Mouse (Mus musculus) urinary bladder, postnatal 25 days (tissue): ENCODE results near the gene Tjp3.
A peak's percentile ranks its signal among the peaks of the same experiment; 100 is the strongest.

Source experiments
- DNase-seq: peaks from one replicate; pipeline ENCODE4 v3.0.0; 2022; ENCODE audit warnings: low spot score

Gene Tjp3

DNA sequence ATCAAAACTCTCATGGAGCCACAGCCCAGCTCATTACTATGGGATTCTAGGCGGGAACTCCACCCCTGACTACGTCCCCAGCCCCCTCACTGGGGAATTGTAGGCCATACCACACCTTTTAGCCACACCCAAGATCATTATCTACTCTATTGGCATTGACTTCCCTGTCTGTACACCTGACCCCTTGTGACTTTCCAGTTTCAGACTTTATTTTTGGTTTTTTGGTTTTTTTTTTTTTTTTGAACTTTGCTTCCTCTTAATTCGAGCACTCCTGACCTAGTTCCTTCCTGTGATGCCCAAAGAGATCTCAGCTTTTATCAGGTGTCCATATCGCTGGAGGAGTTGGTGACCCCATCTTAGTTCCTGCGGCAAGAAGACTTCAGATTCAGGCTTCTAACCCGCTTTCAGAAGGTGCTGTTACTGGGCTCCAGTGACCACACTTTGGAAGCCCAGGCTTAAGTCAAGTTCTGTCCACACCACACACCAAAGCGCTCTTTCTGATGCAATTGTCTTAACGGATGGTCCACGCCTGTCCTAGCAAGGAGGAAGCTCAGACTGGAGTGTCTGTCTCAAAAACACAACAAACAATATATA, at the start of gene Tjp3:
Gene Tjp3, minus strand, starts transcription at position 71 of the 594 bp plus-strand sequence.
- DNase-seq = no peak

DNA sequence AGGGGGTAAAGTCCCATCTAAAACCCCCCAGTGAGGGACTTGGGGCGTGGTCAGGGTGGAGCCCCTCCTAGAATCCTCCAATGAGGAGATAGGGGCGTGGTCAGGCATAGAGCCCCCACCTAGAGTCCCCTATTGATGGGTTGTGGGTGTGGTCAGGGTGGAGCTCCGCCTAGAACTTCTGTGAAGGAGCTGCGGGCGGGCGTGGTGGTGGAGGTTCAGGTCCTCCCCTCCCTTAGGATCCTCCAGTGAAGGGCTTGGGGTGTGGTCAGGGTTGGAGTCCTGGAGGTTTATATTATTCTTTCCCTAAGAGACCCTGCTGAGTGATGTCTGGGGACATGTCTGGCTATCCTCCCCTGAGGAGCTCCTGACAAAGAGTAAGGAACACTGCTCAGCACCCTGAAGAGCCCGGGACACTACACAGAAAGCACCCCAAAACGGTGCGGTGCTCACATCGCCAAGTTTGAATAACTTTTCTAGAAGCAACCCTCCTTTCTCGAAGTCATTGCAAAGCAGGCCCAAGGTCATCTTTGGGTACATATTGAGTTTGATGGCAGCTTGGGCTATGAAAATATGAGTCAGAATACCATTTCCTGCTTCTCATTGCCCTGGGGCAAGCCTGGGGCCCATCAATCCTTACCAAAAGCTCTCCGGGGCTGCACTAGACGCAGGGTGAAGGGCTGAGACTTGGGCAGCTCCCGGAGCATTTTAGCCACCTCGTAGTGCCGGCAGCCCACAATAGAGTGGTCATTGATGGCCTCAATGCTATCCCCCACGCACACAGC, 49.4 kb upstream of the Tjp3 start:
- no peak for DNase-seq

DNA sequence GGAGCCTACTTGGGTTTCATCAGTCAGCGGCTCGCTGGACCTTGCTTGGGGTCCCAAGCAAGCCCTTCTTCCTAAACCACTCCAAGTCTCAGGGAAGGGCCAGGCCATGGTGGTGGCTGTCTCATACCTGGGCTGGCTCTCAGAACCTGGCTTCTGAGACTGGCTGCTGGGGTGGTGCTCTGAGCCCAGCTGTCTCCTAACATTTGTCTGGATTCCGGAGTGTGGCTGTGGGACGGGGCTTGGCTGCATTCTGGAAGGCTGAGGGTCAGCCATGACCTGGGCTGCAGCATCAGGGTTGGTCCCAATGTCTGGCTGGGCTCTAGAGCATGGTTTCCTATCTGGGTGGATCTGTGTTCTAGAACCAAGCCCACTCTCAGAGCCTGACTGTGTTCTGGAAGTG, 45.2 kb upstream of the Tjp3 start:
- DNase-seq = no peak

DNA sequence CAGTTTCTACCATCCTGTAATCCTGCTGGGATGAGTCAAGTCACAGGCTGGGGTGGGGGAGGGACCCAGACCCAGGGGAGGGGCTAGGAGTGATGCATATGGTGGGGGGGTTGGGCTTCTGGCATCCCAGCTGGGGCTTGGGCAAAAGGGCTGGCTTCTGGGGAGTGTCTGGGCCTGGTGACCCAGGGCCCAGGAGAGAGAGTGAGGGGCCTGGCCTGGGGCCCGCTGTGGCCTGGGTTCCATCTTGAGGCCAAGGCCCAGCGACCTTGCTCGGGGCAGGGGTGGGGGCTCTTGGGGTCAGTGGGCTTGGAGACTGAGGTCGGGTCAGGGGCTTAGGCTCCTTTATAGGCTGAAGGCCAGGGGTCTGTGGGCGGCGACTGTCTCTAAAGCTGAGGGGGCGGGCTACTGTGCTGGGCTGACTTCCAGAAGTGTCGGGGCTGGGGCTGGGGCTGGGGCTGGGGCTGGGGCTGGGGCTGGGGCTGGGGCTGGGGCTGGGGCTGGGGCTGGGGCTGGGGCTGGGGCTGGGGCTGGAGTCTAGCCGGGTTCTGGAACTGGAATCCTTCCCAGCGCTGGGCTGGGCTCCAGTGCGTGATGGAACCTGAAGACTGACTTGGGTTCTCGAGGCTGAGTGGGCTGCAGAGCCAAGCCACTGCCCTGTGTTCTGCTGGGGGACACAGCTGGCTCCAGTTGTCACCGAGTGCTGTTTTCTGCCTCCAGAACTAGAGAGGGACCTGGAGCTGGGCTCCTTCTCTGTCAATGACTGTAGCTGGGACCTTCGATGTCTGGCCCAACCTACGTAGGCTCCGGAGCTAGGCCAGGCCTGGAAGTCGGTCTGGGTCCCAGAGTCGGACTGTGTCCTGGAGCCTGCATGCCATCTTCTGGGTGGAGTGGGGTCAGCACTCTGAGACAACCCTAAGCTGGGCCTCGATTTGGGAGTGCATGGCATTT, 44.3 kb upstream of the Tjp3 start:
- DNase-seq = no peak

DNA sequence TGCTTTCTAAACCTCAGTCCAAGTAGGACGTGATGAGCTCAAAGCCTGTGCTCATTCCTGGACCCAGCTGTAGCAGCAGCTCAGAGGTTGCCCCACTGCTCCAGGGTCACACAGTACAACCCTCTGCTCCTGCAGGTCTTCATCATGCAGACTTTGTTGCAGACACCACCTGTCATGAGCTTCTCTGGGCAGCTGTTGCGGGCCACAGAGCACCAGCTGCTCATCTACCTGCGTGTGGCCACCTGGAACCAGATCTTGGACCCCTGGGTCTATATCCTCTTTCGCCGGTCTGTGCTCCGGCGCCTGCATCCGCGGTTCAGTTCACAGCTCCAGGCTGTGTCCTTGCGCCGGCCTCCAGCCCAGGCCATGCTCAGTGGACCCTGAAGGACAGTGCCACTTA, 42.9 kb upstream of the Tjp3 start:
- no peak for DNase-seq

DNA sequence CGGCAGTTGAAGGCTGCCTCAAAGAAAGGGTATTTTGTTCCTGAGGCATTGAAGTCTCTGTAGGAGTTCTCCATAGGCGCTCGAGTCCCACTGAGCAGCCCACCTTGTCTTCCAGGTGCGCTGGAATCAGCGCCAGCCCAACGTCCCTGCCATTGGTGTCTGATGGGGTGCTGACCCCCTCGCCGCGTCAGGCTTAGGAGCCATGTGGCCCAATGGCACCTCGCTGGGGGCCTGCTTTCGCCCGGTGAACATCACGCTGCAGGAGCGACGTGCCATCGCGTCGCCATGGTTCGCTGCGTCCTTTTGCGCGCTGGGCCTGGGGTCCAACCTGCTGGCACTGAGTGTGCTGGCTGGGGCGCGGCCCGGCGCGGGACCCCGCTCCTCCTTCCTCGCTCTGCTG, 40.9 kb upstream of the Tjp3 start:
- DNase-seq = no peak

DNA sequence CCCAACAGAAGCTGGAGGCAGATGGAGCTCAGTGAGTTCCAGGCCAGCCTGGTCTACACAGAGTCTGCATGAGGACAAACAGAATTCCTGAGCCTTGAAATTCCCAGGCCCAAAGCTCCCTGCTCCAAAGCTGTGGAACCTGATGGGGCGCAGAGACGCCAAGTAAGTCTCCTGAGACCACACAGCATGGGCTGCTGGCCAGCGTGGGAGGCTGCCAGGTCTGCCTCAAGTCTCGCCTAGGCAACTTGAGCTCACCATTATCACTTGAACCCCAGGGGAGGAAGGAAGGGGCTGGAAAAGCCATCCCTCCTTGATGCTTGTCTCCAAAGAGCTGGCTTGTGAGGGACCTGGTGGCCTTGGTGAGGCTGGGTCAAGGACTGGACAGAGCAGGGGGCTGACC, 38.6 kb upstream of the Tjp3 start:
- DNase-seq = no peak

DNA sequence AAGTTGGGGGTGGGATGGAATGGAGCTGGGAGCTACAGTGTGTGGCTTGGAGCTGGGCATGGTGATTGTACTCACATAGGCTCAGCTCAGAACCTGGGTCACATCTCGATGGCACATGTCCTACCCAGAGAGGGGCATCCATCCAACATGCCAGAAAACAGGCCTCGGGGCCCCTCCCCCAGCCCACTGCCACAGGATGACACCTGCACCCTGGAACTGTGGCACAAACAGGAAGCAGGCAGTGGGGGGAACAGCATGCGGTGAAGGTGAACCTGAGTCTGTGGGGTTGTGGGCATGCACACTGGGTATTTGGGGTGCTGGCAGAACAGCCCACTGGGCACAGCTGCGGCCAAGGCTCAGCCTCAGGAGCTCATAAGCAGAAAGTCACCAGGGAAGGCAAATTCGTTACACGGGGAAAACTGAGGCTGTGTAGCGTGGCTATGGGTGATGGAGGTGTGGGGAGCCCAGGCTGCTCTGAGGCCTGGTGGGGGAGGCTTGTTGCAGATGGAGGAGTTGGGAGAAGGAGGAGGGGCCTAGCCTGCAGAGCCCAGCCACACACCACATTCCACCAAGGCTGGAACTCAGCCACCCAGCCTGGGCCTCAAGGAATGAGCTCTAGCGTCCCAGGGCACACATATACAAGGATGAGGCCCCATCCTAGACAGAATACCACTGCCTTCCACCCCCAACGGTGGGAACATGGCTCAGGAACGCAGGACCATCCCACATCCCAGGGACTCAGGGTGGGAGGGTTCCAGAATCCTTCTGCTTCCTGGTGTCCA, 38.0 kb upstream of the Tjp3 start:
- DNase-seq = no peak

DNA sequence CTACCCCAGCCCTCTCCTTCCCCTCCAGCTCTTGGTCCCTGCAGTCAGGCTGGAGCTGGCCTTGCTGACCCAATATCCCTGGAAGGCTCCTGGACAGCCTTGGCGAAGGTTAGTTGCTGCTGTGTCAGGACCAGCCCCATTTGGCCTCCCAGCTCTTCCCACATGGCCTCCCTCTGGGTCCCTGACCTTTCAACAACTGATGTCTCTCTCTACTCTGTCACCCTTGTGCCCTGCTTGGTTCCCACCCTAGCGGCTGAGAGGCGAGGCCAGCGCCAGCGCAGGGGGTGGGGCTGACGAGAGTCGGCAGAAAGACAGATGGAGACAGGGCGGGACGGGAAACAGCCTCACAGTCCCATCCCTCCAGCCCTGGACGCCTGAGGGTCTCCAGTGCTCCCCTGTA, 37.0 kb upstream of the Tjp3 start, which contains the start of gene Tbxa2r:
Gene Tbxa2r, plus strand, starts transcription at position 346 of the 400 bp plus-strand sequence.
- no peak for DNase-seq

DNA sequence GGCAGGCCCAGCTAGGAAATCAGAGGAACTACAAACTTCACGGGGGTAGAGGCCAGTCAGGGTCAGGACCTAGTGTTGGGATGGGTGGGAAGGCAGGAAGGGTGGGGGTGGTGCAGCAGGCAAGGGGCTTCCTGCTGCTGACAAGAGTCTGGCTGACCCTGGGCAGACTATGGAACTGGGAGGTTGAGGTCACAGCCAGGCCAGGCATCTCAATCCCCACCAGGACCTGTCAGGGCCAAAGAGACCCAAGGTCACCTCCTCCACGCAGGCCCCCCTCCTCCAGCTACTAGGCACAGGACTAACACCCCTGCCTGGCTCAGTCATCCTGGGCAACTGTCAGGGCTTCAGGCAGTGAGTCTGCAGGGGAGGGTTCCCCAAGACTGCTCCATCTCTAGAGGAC, 36.6 kb upstream of the Tjp3 start:
- no peak for DNase-seq

DNA sequence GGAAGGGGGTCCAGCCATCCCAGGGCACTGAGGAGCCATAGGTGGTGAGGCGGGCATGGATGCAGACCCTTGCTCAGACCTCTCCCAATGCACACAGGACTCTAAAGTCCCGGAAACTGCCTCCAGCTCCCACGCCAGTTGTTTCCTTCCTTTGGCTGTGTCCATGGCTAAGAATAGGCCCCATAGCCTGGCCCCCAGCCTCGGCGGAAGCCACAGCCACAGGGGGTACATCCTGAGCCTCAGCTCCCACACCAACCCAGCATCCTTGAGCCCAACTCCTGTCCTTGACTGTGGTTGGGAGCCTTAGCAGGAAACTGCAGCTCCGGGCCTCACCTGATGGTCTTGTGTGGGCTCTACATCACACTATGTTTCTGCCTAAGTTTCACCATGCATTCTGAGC, 35.5 kb upstream of the Tjp3 start:
- no peak for DNase-seq

DNA sequence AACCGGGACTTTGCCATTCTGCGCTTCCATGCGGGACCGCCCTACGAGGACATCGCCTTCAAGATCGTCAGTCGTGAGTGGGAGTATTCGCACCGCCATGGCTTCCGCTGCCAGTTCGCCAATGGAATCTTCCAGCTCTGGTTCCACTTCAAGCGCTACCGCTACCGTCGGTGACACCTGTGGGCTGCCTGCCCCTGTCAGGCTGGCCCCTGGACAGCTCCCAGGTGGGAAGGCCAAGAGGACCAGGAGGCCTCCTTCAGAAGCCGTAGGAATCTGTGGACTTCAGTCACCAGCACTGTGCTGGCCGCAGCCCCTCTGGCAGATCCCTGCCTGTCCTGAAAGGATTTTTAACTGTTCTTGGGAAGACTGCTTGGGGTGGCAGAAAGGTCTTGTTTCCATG, 34.4 kb upstream of the Tjp3 start:
- no peak for DNase-seq

DNA sequence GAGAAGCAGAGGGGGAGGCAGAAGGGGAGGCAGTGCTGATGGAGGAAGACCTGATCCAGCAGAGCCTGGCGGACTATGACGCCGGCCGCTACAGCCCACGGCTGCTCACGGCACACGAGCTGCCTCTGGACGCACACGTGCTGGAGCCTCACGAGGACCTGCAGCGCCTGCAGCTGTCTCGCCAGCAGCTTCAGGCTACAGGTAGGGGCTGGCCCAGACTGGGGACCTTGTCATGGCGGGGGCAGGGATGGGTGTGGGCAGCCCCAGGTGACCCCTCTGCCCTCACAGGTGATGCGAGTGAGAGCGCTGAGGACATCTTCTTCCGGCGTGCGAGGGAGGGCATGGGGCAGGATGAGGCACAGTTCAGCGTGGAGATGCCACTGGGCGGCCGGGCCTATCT, 33.8 kb upstream of the Tjp3 start:
- no peak for DNase-seq

DNA sequence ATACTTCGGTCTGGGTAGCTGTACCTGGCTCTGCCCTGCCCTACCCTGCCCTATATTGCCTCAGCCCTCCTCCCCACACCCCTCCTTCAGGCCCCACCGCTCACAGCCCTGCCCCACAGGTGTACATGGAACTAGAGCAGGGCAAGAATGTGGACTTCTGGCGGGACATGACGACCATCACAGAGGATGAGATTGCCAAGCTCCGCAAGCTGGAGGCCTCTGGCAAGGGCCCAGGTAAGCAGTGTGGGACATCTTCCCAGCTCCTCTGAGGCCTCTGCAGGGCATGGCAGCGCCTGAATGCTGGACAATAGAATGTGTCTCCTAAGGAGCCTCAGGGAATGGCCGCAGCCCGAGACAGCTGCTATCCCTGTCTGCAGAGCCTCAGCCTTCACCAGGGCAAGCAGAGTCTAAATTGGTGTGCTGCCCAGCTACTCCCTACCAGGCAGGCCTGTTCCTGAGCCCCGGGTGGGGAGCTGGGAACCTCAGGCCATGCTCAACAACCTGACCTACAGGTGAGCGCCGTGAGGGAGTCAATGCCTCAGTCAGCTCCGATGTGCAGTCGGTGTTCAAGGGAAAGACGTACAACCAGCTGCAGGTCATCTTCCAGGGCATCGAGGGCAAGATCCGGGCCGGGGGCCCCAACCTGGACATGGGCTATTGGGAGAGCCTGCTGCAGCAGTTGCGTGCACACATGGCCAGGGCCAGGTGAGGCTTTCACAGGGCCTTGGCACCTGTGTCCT, 32.6 kb upstream of the Tjp3 start:
- DNase-seq = no peak

DNA sequence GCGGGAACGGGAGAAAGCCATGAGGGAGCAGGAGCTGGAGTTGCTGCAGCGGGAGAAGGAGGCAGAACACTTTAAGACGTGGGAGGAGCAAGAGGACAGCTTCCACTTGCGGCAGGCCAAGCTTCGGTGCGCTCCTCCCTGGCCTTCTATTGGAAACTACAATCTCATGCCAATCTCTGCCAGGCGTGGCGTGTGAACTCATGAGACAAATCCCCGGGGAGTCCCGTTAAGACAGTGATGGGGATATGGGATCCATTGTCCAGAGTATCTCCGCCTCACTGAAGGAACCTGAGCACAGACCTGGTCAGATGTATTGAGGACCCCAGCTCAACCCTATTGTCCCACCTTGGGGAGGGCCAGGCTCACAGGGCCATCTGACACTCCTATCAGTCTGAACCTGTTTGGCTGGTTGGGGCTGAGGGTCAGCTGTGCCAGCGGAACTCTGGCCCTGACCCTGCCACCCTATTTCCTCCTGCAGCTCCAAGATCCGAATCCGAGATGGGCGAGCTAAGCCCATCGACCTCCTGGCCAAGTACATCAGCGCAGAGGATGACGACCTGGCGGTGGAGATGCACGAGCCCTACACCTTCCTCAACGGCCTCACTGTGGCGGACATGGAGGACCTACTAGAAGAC, 31.9 kb upstream of the Tjp3 start:
- DNase-seq = no peak

DNA sequence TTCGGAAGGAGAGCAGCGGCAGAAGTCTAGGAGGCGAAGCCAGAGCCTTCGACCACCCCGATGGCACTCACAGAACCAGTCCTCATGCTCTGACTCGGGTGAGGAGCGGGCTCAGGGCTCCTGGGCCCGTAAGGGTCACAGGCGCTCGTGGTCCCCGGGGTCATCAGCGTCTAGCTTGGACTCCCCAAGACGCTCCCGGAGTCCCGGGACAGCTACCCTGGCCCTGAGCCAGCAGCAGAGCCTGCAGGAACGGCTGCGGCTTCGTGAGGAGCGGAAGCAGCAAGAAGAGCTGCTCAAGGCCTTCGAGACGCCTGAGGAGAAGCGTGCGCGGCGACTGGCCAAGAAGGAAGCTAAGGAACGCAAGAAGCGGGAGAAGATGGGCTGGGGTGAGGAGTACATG, 31.1 kb upstream of the Tjp3 start:
- DNase-seq = no peak

DNA sequence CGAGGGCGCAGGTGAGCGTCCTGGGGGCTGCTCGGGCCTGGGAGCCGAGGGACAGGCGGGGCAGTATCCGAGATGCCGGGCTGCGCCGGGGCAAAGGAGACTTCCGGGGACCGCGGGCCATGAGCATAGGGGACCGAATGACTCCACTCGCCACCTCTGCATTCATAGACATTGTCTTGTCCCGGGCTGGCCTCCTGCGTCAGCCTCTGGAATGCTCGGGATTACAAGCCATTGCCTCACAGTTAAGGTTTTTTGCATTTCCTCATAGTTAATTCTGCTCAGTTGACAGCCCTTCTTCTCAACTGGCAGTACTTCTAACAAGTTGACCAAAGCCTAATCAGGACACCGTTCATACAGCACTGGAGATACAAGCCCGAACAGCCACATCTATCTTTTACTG, 30.1 kb upstream of the Tjp3 start:
- DNase-seq = no peak

DNA sequence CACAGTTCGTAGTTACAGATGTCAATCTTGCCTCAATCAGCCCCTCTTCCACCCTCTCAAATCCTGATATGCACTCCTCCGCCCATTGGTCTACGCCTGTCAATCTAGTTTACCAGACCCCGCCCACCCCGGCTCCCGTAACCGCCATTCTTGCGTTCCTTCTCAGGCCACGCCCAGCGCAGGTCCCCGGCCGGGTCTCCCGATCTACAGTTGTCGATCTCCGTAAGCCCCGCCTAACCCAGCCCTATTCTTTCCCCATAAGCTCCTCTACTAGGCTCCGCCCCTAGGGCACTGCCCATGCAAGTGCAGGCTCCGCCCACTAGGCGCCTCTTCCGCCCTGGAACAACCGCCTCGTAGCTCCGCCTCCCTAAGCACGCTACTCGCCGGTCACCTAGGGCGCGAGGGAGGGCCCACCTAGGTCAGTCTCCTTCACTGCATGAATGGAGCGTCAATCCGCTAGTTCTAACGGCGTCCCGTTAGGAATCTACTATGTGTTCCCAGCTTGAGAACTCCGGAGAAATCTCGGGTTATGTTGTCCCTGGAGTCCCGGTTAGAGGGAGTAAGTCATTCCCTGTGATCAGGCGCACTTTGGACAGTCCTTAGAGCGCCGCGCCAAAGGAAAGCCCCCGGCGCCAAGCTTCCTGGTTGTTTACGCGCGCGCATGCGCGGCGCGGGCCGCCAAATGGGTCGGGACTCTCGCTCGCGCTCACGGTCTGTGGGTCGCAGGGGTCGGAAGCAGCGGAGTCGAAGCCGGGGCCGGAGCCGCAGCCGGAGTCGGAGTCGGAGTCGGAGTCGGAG, 29.4 kb upstream of the Tjp3 start, which contains the start of gene Cactin:
Gene Cactin, plus strand, starts transcription at position 554 of the 798 bp plus-strand sequence.
- DNase-seq = peak; percentile 92

DNA sequence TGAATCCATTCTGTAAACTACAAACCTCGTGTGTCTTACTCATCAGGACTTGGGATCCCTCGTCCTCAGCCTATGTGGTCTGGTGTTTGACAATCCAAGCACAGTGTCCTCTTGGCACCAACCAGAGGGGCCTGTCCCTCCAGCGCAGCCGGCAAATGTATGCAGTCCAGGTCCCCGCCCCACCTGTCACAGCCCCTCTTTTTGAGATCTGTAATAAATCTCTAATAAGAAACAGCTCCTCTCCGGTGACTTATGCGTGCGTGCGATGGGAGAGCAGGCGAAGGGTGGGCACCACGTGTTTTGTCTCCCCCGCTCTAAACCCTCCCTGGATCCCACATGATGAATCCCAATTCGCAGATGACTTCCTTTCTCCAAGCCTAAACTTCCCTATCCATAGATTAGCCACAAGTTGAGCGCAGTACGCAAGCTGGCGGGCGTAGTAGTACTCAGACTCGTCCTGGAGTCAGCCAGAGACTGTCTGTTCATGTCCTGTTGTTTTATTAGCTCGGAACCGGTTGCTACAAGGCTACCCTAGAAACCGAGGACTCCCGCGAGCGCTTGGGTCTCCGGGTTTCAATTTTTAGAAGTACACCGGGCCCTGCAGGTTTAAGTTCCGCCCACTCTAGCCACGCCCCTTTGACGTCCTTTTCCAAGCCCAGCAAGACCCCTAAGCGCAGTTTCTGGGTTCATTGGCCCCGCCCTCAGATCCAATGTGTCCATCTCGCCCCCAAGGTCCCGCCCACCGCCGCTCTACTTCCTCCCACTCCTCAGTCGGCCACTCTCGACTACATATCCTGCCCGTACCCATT, 28.6 kb upstream of the Tjp3 start:
- peak; percentile 83 for DNase-seq
